Mouse (Mus musculus) urinary bladder, postnatal 0 days (tissue): ENCODE data around the gene Olfr1466. TPM values are rescaled to one million over a fixed set of nuclear protein-coding genes. Genes with fewer than 3 reads are reported as not detected.

Experiments
- polyA plus RNA-seq: library from polyadenylated mRNA; unstranded; fragments of >200 nt; fragmentation: Nextera tagmentation; extraction: Ambion mirVana; gene quantifications from 2 replicates; pipeline ENCODE4 v1.2.1, GENCODE M21; 2015

Olfr1466 gene
- polyA plus RNA-seq, result not detected in 2 replicates

DNA sequence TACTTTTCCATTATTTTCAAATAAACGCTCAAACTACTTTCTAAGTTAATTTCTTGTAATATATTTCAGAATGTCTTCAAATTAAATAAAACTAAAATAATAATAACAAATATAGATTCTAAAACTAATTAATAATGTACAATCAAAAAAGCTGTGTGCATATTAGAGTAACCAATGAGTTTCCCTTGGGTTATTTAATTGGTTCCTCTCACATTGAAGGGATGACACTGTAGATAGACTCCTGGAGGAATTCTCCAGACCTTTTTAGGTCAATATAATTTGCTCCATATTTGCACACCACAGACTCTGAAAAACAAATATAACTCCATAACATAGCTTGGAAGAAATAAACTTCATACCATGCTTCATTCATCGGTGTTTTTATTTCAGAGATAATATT is at the start of gene Olfr1466:
Gene Olfr1466 (plus strand): TSS at position 301 of the 400 bp plus-strand sequence.

DNA sequence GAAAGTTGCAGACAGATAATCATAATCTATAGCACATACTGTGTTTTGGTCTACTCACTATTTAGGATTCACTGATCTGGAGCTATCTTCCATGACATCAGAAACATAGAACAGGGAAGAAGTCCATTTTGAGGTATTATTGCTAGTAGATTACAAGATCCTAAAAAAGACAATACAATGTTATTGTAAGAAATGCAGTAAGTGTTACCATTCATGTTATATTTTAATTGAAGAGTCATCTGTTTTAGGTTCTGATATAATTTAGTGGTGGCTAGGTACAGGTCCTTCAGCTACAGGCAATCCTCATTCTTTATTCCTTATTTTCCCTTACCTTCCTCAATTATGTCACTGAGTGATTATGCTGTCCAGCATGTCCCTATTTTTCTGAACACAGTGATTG is 23.2 kb upstream of the Olfr1466 start, which contains the start of gene Olfr1465:
Gene Olfr1465 (minus strand): TSS at position 101 of the 400 bp plus-strand sequence.

DNA sequence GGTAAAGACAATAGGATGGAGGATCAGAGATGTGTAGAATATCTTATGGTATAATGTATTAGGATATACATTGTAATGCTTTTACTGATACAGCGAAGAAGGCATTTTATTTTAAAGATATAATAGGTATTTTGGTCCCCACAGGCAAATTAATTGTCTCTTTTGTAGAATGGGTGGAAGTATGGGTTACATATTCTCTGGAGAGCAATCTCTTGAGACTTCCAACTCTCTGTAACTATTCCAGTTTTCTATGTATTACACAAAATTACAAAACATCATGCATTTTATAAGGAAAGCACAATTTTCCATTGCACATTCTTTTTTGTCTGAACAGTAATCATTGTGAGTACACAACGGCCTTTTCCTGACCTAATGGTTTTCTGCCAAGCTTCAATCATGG is 23.3 kb downstream of the Olfr1466 start, which contains the start of gene Olfr1467:
Gene Olfr1467 (plus strand): TSS at position 301 of the 400 bp plus-strand sequence.

Other genes starting within 250 kb of the Olfr1466 start
- gene Olfr1457, start 241.0 kb upstream of the Olfr1466 start, polyA plus RNA-seq, result not detected in 2 replicates
- gene Olfr1458, start 232.1 kb upstream of the Olfr1466 start, polyA plus RNA-seq, result not detected in 2 replicates
- gene Olfr1459, start 189.3 kb upstream of the Olfr1466 start, polyA plus RNA-seq, result not detected in 2 replicates
- gene Olfr1461, start 175.9 kb upstream of the Olfr1466 start, polyA plus RNA-seq, result not detected in 2 replicates
- gene Olfr1462, start 153.1 kb upstream of the Olfr1466 start, polyA plus RNA-seq, result not detected in 2 replicates
- gene Olfr1463, start 107.5 kb upstream of the Olfr1466 start, polyA plus RNA-seq, result not detected in 2 replicates
- gene Olfr1465, start 23.3 kb upstream of the Olfr1466 start, polyA plus RNA-seq, result not detected in 2 replicates
- gene Olfr1467, start 23.4 kb downstream of the Olfr1466 start, polyA plus RNA-seq, result not detected in 2 replicates
- not detected in 2 replicates for gene Olfr1469, start 69.0 kb downstream of the Olfr1466 start, polyA plus RNA-seq
- not detected in 2 replicates for gene Olfr1471, start 104.5 kb downstream of the Olfr1466 start, polyA plus RNA-seq
- not detected in 2 replicates for gene Olfr1472, start 117.2 kb downstream of the Olfr1466 start, polyA plus RNA-seq
- gene Olfr1474, start 130.7 kb downstream of the Olfr1466 start, polyA plus RNA-seq, result not detected in 2 replicates
- gene Olfr1475, start 141.3 kb downstream of the Olfr1466 start, polyA plus RNA-seq, result not detected in 2 replicates
- not detected in 2 replicates for gene Olfr1477, start 161.7 kb downstream of the Olfr1466 start, polyA plus RNA-seq
- not detected in 2 replicates for gene Olfr1480, start 189.1 kb downstream of the Olfr1466 start, polyA plus RNA-seq
- not detected in 2 replicates for gene Olfr1484, start 244.6 kb downstream of the Olfr1466 start, polyA plus RNA-seq